Mouse (Mus musculus): ENCODE data around the gene Bptf.
"Not testable (repeated sequence)": the region's sequence is repeated elsewhere in the genome, so short reads cannot be mapped to it uniquely, and the experiment has no call there.

Gene Bptf

GRCm38 (mm10) chr11:107046766-107047620 is 84.9 kb downstream of the Bptf start:
- DNase-seq = no peak

GRCm38 (mm10) chr11:107045546-107045945 is 86.4 kb downstream of the Bptf start:
- DNase-seq = no peak

GRCm38 (mm10) chr11:107044321-107044720 is 87.6 kb downstream of the Bptf start:
- no peak for DNase-seq

- DNase-seq = no peak
These were observed 88.6 kb downstream of the Bptf start for GRCm38 (mm10) chr11:107043361-107043760.

GRCm38 (mm10) chr11:107041396-107041795 is 90.5 kb downstream of the Bptf start:
- DNase-seq = no peak

- DNase-seq = no peak
These were observed 92.5 kb downstream of the Bptf start for GRCm38 (mm10) chr11:107039417-107039816.

- DNase-seq = no peak
These were observed 97.7 kb downstream of the Bptf start for GRCm38 (mm10) chr11:107034085-107034810.

GRCm38 (mm10) chr11:107031635-107032034 is 100.3 kb downstream of the Bptf start:
- DNase-seq = no peak

- peak in 1 of 2 experiments; percentile 49 for DNase-seq
These were observed 102.4 kb downstream of the Bptf start for GRCm38 (mm10) chr11:107029536-107029935.

GRCm38 (mm10) chr11:107028754-107029153 is 103.2 kb downstream of the Bptf start:
- DNase-seq = no peak

GRCm38 (mm10) chr11:107028275-107028618 is 103.7 kb downstream of the Bptf start:
- DNase-seq = no peak

- DNase-seq = peak; percentile 78 to 83
These were observed 104.3 kb downstream of the Bptf start for GRCm38 (mm10) chr11:107027431-107028274.

GRCm38 (mm10) chr11:107026554-107027430 is 105.1 kb downstream of the Bptf start:
- no peak for DNase-seq

- DNase-seq = no peak
These were observed 106.3 kb downstream of the Bptf start, which contains the start of gene 1810010H24Rik for GRCm38 (mm10) chr11:107025411-107026321. Gene 1810010H24Rik (plus strand): TSS chr11:107025681.

- no peak for DNase-seq
These were observed 107.5 kb downstream of the Bptf start for GRCm38 (mm10) chr11:107024406-107024805.

GRCm38 (mm10) chr11:107022050-107022683 is 109.8 kb downstream of the Bptf start:
- DNase-seq = no peak

GRCm38 (mm10) chr11:107019722-107020121 is 112.2 kb downstream of the Bptf start:
- DNase-seq = not testable (repeated sequence)

- no peak for DNase-seq
These were observed 112.6 kb downstream of the Bptf start for GRCm38 (mm10) chr11:107019318-107019717.

- DNase-seq = no peak
These were observed 113.3 kb downstream of the Bptf start for GRCm38 (mm10) chr11:107018606-107019005.

- DNase-seq = no peak
These were observed 114.5 kb downstream of the Bptf start for GRCm38 (mm10) chr11:107017339-107017886.

All from thymus, adult 18-20 months (tissue).